Mouse (Mus musculus) urinary bladder, postnatal 14 days (tissue): ENCODE measurements around the gene Alg9.

Experiments used
- DNase-seq: peaks from one replicate; pipeline ENCODE4 v3.0.0; 2021; ENCODE audit warnings: low spot score

Alg9 gene

DNA sequence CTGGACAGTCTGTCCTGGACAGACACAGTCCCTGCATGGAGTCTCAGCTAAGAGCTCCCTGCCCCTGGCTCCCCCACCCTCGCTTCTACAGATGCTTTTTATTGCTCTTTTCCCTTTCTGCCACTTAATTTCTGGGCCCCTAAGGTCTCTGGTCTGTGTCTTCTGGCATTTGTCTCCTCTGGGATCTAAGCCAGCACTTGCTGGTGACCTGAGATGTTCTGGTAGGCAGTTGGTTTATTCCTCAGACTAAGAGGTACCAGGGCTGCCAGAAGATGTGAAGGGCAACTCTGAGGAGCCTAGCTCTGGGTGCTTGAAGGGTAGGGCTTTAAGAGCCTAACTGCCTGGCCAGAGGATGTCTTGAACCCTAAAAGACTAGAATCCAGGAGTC is 110.8 kb downstream of the Alg9 start:
- DNase-seq, result no peak

GRCm38 (mm10) chr9:50886870-50887269 is 112.1 kb downstream of the Alg9 start:
- no peak for DNase-seq

GRCm38 (mm10) chr9:50887351-50887750 is 112.5 kb downstream of the Alg9 start:
- DNase-seq, result no peak

- DNase-seq, result no peak
Observed at GRCm38 (mm10) chr9:50889211-50889610, 114.4 kb downstream of the Alg9 start.

DNA sequence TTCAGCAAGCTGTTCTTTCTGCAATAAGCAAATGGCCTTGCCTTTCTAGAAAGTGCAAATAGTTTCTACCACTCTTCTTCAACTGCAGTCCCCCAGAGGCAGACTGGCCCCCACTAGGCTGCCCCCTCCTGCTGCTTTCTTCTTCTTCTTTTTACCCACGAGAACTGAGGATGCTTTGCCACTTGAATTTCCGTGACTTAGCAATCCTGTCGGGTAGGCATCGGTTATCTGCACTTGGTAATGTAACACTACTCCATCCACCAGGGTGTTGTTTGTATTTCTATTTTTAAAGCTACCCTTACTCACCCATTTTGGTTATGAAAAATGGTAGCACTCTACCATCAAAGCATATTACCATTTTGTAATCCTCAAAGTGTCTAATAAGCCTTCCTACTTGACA is 115.1 kb downstream of the Alg9 start:
- no peak for DNase-seq

DNA sequence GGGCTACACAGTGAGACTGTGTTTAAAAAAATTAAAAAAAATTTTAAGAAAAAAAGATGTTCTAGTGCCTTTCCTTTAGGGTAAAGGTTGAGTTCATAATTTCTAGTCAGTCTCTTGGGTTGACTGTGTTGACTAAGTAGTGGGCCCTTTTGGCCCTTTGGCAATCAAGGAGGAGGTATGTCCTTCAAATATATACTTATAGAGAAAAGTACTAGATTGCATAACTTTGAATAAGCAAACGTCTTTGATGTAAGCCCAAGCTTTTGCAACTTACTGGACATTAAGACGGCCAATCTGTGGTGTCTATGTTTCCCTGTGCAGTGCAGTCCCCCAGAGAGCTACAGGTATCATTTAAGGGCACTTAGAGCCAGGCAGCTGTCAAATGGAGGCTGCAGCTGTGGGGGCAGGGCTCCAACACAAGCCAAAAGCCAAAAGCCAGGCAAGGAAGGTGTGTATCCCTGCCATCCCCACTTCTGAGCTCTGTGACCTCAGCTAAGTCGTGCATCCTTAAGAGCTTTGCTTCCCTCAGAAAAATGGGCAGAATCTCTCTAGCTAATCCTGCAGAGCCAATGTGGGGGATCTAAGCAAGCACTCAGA is 115.8 kb downstream of the Alg9 start:
- no peak for DNase-seq
